In the genomic region with DNA sequence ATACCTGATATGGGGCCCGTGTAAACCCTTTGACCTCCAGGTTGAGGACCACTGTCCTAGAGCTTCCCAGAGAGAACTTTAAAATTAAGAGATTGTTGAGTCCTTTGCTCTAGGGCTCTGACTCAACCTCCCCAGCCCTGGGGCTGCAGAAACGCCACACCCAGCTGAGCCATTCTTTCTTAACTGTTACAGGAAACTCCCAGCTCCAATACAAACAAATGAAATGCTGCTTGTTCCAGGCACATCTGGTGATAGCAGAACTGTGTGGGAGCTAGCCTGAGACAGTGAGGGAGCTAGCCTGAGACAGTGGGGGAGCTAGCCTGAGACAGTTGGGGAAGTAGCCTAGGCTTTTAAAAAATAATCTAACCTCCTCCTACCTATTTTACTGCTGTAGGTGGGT, we compare ENCODE assay signal across 26 mouse cellular contexts.
DNase-seq lines count a peak whose midpoint lies in the region; ATAC-seq and TF ChIP-seq lines count a peak whose summit lies in the region.
"Had no signal": no experiment of that assay in that cellular context is flagged by ENCODE, and none has a peak within 500 bp of the region (broad histone marks: within the 10 kb centered on the region; RNA-seq: fewer than 3 reads in every experiment).

No protein-coding gene starts in this region.

- H3K4me2 ChIP-seq in embryonic facial prominence, embryonic 12.5 days (replicated peaks), result no peak overlapping the region
- H3K4me2 ChIP-seq: embryonic facial prominence, embryonic 15.5 days; forebrain, embryonic 12.5 days; heart, embryonic 12.5 days; heart, embryonic 15.5 days; hindbrain, embryonic 14.5 days had no signal

- peak; percentile 89 for TF ChIP-seq EP300 in ES-Bruce4 (IDR thresholded peaks at IDR 0.05; ENCODE audit: insufficient read depth, low read depth, low read length)

- no peak for ATAC-seq in embryonic facial prominence, embryonic 12.5 days (ENCODE audit: insufficient number of reproducible peaks, insufficient read depth, low FRiP score, low TSS enrichment)
- ATAC-seq: activated CD4-positive, CD25-positive, alpha-beta regulatory T cell, adult 4 months; CD4-positive, CD25-positive, alpha-beta regulatory T cell, adult 4 months; forebrain, embryonic 16.5 days; intestine, postnatal 0 days had no signal

- no peak for DNase-seq in embryonic facial prominence, embryonic 10.5 days (ENCODE audit: low spot score)
- DNase-seq in NIH3T3 (ENCODE audit: low read depth), result peak; percentile 11
- DNase-seq in ZHBTc4 (ENCODE audit: low read depth, low spot score), result peak; percentile 55
- no peak for DNase-seq in cerebellum, adult 8-10 months
- DNase-seq in gastrocnemius, postnatal 25 days, result no peak
- no peak for DNase-seq in spleen, postnatal 14 days (ENCODE audit: low spot score in 2 of 2)
- DNase-seq: adrenal gland, adult 8-10 months; adrenal gland, postnatal 25 days; cerebellum, adult 18-20 months; cerebellum, postnatal 10 days; cerebellum, postnatal 36 days; gastrocnemius, postnatal 10 days; heart, postnatal 10 days; heart, postnatal 36 days had no signal

- TF ChIP-seq CTCF in ES-Bruce4 (IDR thresholded peaks at IDR 0.05; ENCODE audit: low read depth, low read length), result no peak

- 57% methylated on average over 2 of the region's 2 CpGs for WGBS in embryonic facial prominence, embryonic 12.5 days
- 82% methylated on average over 2 of the region's 2 CpGs for WGBS in embryonic facial prominence, embryonic 10.5 days

- H3K36me3 ChIP-seq in embryonic facial prominence, embryonic 12.5 days, result no peaks in the 10 kb centered on the region
- no peaks in the 10 kb centered on the region for H3K36me3 ChIP-seq in embryonic facial prominence, embryonic 10.5 days (replicated peaks)
- H3K36me3 ChIP-seq in ES-Bruce4 (ENCODE audit: control insufficient read depth, insufficient read depth, low read length, poor library complexity, severe bottlenecking), result no peaks in the 10 kb centered on the region
- H3K36me3 ChIP-seq: embryonic facial prominence, embryonic 15.5 days; forebrain, embryonic 12.5 days; heart, embryonic 12.5 days; heart, embryonic 15.5 days; hindbrain, embryonic 10.5 days had no signal

- peaks cover 19% of the 10 kb centered on the region for H3K4me1 ChIP-seq in embryonic facial prominence, embryonic 12.5 days
- H3K4me1 ChIP-seq in embryonic facial prominence, embryonic 10.5 days, result peaks cover 19% of the 10 kb centered on the region
- peaks cover 10% of the 10 kb centered on the region for H3K4me1 ChIP-seq in ES-Bruce4 (ENCODE audit: control insufficient read depth, insufficient read depth, low read length)

- 0 out of 2 replicates have a peak overlapping the region, but pooled peaks have one; percentile 9 for H3K27ac ChIP-seq in embryonic facial prominence, embryonic 12.5 days
- no peak overlapping the region; the same call in 1 of the 2 replicates for H3K27ac ChIP-seq in embryonic facial prominence, embryonic 10.5 days (replicated peaks)
- 0 out of 2 replicates have a peak overlapping the region, but pooled peaks have one; percentile 3 for H3K27ac ChIP-seq in ES-Bruce4 (ENCODE audit: insufficient read depth, low read length)
- H3K27ac ChIP-seq: embryonic facial prominence, embryonic 15.5 days; forebrain, embryonic 12.5 days; heart, embryonic 15.5 days; hindbrain, embryonic 10.5 days; hindbrain, embryonic 14.5 days had no signal

- H3K9me3 ChIP-seq in embryonic facial prominence, embryonic 12.5 days, result no peaks in the 10 kb centered on the region
- H3K9me3 ChIP-seq in embryonic facial prominence, embryonic 10.5 days, result no peaks in the 10 kb centered on the region
- H3K9me3 ChIP-seq in ES-Bruce4 (replicated peaks; ENCODE audit: control insufficient read depth, insufficient read depth, low read length, poor library complexity, severe bottlenecking), result no peaks in the 10 kb centered on the region
- H3K9me3 ChIP-seq: embryonic facial prominence, embryonic 15.5 days; forebrain, embryonic 12.5 days; heart, embryonic 12.5 days; heart, embryonic 15.5 days; hindbrain, embryonic 10.5 days had no signal

- H3K27me3 ChIP-seq in embryonic facial prominence, embryonic 12.5 days, result 0 out of 2 replicates have a peak, but pooled peaks cover 4% of the 10 kb centered on the region
- H3K27me3 ChIP-seq in embryonic facial prominence, embryonic 10.5 days (replicated peaks; ENCODE audit: low read depth, poor library complexity, severe bottlenecking), result no peaks in the 10 kb centered on the region
- no peaks in the 10 kb centered on the region for H3K27me3 ChIP-seq in ES-Bruce4 (ENCODE audit: control insufficient read depth, insufficient read depth, low read length, poor library complexity, severe bottlenecking)
- H3K27me3 ChIP-seq: heart, embryonic 12.5 days; heart, embryonic 15.5 days had no signal

- no peak for TF ChIP-seq POLR2A in ES-Bruce4 (IDR thresholded peaks at IDR 0.05; ENCODE audit: insufficient read depth, low read length)

- no peak overlapping the region for H3K4me3 ChIP-seq in embryonic facial prominence, embryonic 12.5 days
- no peak overlapping the region for H3K4me3 ChIP-seq in embryonic facial prominence, embryonic 10.5 days
- no peak overlapping the region for H3K4me3 ChIP-seq in ES-Bruce4 (ENCODE audit: low read depth, low read length)
- H3K4me3 ChIP-seq: embryonic facial prominence, embryonic 15.5 days; forebrain, embryonic 12.5 days; heart, embryonic 12.5 days; heart, embryonic 15.5 days; hindbrain, embryonic 10.5 days had no signal

- no peak overlapping the region for H3K9ac ChIP-seq in embryonic facial prominence, embryonic 12.5 days
- H3K9ac ChIP-seq in ES-Bruce4 (ENCODE audit: low read depth, poor library complexity, severe bottlenecking), result no peak overlapping the region
- H3K9ac ChIP-seq: embryonic facial prominence, embryonic 15.5 days; forebrain, embryonic 12.5 days; heart, embryonic 12.5 days; heart, embryonic 15.5 days; hindbrain, embryonic 14.5 days had no signal

Comparison
In these comparisons a context has a peak if more than half of its experiments do, and no peak if none do; other contexts are left out.
1. DNase-seq: peak in NIH3T3 (single experiment) and ZHBTc4 (single experiment); none in embryonic facial prominence, embryonic 10.5 days (single experiment), cerebellum, adult 8-10 months (single experiment), gastrocnemius, postnatal 25 days (single experiment) and spleen, postnatal 14 days (0 of 2).